Mouse (Mus musculus) embryonic facial prominence, embryonic 10.5 days (tissue): ENCODE data around the gene Olfr393. TPM values are rescaled to one million over a fixed set of nuclear protein-coding genes. Genes with fewer than 3 reads are reported as not detected.

Experiments
- DNase-seq: peaks from one replicate; pipeline ENCODE4 v3.0.0-alpha.2; 2017; ENCODE audit warnings: low spot score
- H3K27ac ChIP-seq: fragments of 300-500 bp; sonication (generic); replicated peaks from 2 replicates; pipeline ENCODE4 v1.5.1; 2016; ENCODE audit warnings: mild to moderate bottlenecking
- H3K27me3 ChIP-seq: fragments of 300-500 bp; sonication (generic); replicated peaks from 2 replicates; pipeline ENCODE4 v1.6.1; 2016; ENCODE audit warnings: low read depth, mild to moderate bottlenecking; ENCODE audit not compliant: poor library complexity, severe bottlenecking
- H3K36me3 ChIP-seq: fragments of 300-500 bp; sonication (generic); replicated peaks from 2 replicates; pipeline ENCODE4 v1.6.1; 2016; ENCODE audit warnings: mild to moderate bottlenecking, moderate library complexity
- H3K4me1 ChIP-seq: fragments of 300-500 bp; sonication (generic); 2 replicates; pipeline ENCODE4 v1.6.1; 2016
- H3K4me3 ChIP-seq: fragments of 300-500 bp; sonication (generic); 2 replicates; pipeline ENCODE4 v1.5.1; 2016; ENCODE audit warnings: mild to moderate bottlenecking, moderate library complexity
- H3K9me3 ChIP-seq: fragments of 300-500 bp; sonication (generic); 2 replicates; pipeline ENCODE4 v1.6.1; 2016; ENCODE audit warnings: mild to moderate bottlenecking
- WGBS: fragments of 180-500 bp; shearing (Covaris S2); methylation state at CpG from one replicate; pipeline ENCODE4 v1.1.7; 2016; 5-methylcytosine and 5-hydroxymethylcytosine counted together
- polyA plus RNA-seq: library from polyadenylated mRNA; unstranded; fragments of >200 nt; fragmentation: Nextera tagmentation; extraction: Ambion mirVana; gene quantifications from 2 replicates; pipeline ENCODE4 v1.2.1, GENCODE M21; 2016

Gene Olfr393
- not detected in 2 replicates for polyA plus RNA-seq

GRCm38 (mm10) chr11:73851354-73851753 is at the start of gene Olfr393:
Gene Olfr393, minus strand, starts transcription at chr11:73851454.
- H3K27me3 ChIP-seq, result no peaks in the 10 kb centered on the region
- no peaks in the 10 kb centered on the region for H3K4me1 ChIP-seq
- no peaks in the 10 kb centered on the region for H3K36me3 ChIP-seq
- no peak for DNase-seq
- H3K27ac ChIP-seq, result no peak within 1 kb of the TSS
- peaks cover 7% of the 10 kb centered on the region; the same call in 1 of the 2 replicates for H3K9me3 ChIP-seq
- no peak within 1 kb of the TSS for H3K4me3 ChIP-seq

GRCm38 (mm10) chr11:73890671-73891070 is 39.4 kb upstream of the Olfr393 start, which contains the start of gene Olfr394:
Gene Olfr394, minus strand, starts transcription at chr11:73890771.
- Histone ChIP-seq H3K4me1 (no peaks in the 10 kb centered on the region), H3K9me3 (peaks cover 7% of the 10 kb centered on the region), H3K36me3 (no peaks in the 10 kb centered on the region), H3K27me3 (no peaks in the 10 kb centered on the region), H3K4me3 (no peak within 1 kb of the TSS), H3K27ac (no peak within 1 kb of the TSS)
- no peak for DNase-seq
- WGBS, result 83% methylated on average over 1 of the region's 1 CpGs

DNA sequence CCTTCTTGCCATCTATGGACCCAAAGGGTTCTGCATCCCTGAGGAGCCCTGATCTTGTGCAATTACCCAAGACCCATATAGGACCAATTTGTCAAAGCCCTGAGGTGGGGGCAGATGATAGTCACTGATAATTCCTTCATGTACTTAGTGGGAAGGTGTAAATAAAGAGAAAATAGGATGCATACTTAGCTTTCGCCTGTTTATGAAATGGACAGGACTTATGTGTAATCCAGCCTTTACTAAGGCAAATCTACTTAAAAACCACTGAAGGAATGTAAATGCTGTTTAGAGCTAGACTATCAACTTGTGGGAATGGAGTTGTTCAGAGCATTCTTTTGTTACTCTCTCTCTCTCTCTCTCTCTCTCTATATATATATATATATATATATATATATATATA is 34.3 kb downstream of the Olfr393 start, which contains the start of gene Olfr392:
Olfr392 (minus strand) TSS at position 101 of the 400 bp plus-strand sequence.
- 85% methylated on average over 1 of the region's 1 CpGs for WGBS
- DNase-seq, result no peak
- H3K27ac ChIP-seq, result no peak within 1 kb of the TSS
- no peak within 1 kb of the TSS for H3K4me3 ChIP-seq
- no peaks in the 10 kb centered on the region for H3K36me3 ChIP-seq
- no peaks in the 10 kb centered on the region for H3K27me3 ChIP-seq
- peaks cover 19% of the 10 kb centered on the region; the same call in 1 of the 2 replicates for H3K9me3 ChIP-seq
- no peaks in the 10 kb centered on the region for H3K4me1 ChIP-seq

- peaks cover 14% of the 10 kb centered on the region; the same call in 1 of the 2 replicates for H3K9me3 ChIP-seq
- H3K4me1 ChIP-seq, result no peaks in the 10 kb centered on the region
- H3K27ac ChIP-seq, result no peak within 1 kb of the TSS
- no peak within 1 kb of the TSS for H3K4me3 ChIP-seq
- WGBS, result 37% methylated on average over 1 of the region's 1 CpGs
- H3K27me3 ChIP-seq, result no peaks in the 10 kb centered on the region
- no peaks in the 10 kb centered on the region for H3K36me3 ChIP-seq
- no peak for DNase-seq
Measured at GRCm38 (mm10) chr11:73802952-73803351, 48.3 kb downstream of the Olfr393 start, which contains the start of gene Olfr391-ps. Gene Olfr391-ps, minus strand, starts transcription at chr11:73803052.

Other genes with a start within 250 kb of the Olfr393 start
- not detected in 2 replicates for gene Zfp735, start 162.7 kb downstream of the Olfr393 start, polyA plus RNA-seq
- gene Olfr389, start 70.7 kb downstream of the Olfr393 start, polyA plus RNA-seq, result not detected in 2 replicates
- gene Olfr390, start 68.5 kb downstream of the Olfr393 start, polyA plus RNA-seq, result not detected in 2 replicates
- not detected in 2 replicates for gene Olfr391-ps, start 48.4 kb downstream of the Olfr393 start, polyA plus RNA-seq
- gene Olfr392, start 34.4 kb downstream of the Olfr393 start, polyA plus RNA-seq, result not detected in 2 replicates
- gene Olfr394, start 39.3 kb upstream of the Olfr393 start, polyA plus RNA-seq, result not detected in 2 replicates
- not detected in 2 replicates for gene Olfr395, start 57.8 kb upstream of the Olfr393 start, polyA plus RNA-seq
- gene Olfr23, start 85.2 kb upstream of the Olfr393 start, polyA plus RNA-seq, result not detected in 2 replicates
- gene Olfr397, start 109.4 kb upstream of the Olfr393 start, polyA plus RNA-seq, result not detected in 2 replicates
- not detected in 2 replicates for gene Olfr398, start 139.0 kb upstream of the Olfr393 start, polyA plus RNA-seq
- gene Olfr139, start 205.1 kb upstream of the Olfr393 start, polyA plus RNA-seq, result not detected in 2 replicates
- not detected in 2 replicates for gene Olfr399, start 205.2 kb upstream of the Olfr393 start, polyA plus RNA-seq
- not detected in 2 replicates for gene Zfp616, start 218.5 kb upstream of the Olfr393 start, polyA plus RNA-seq